Mouse (Mus musculus) heart, adult 2 months (tissue): Measurements from ENCODE around the gene Pde4d. TPM values are rescaled to one million over a fixed set of nuclear protein-coding genes. Genes with fewer than 3 reads are reported as not detected.
A peak's percentile ranks its signal among the peaks of the same experiment; 100 is the strongest.

Source experiments
- DNase-seq, 2 experiments: peaks; one replicate each; pipeline ENCODE4 v3.0.0; 2021
- H3K27ac ChIP-seq: fragments of 200-600 bp; 2 replicates; pipeline ENCODE4 v1.8.1; 2022
- H3K27me3 ChIP-seq: fragments of 200-500 bp; 2 replicates; pipeline ENCODE4 v1.6.1; 2012; ENCODE audit warnings: mild to moderate bottlenecking, low read length, inconsistent platforms, mixed read lengths; ENCODE audit not compliant: control insufficient read depth, insufficient read depth
- H3K36me3 ChIP-seq: fragments of 200-500 bp; 2 replicates; pipeline ENCODE4 v1.6.1; 2012; ENCODE audit warnings: low read length, inconsistent platforms; ENCODE audit not compliant: control insufficient read depth, insufficient read depth
- H3K4me1 ChIP-seq: fragments of 200-500 bp; 2 replicates; pipeline ENCODE4 v1.6.1; 2011; ENCODE audit warnings: low read length; ENCODE audit not compliant: control insufficient read depth, insufficient read depth
- H3K4me3 ChIP-seq: fragments of 200-600 bp; 2 replicates; pipeline ENCODE4 v1.8.1; 2022
- H3K79me2 ChIP-seq: fragments of 200-500 bp; replicated peaks from 2 replicates; pipeline ENCODE4 v1.6.1; 2012; ENCODE audit warnings: mild to moderate bottlenecking, inconsistent platforms, low read length, moderate library complexity, mixed read lengths; ENCODE audit not compliant: control insufficient read depth, insufficient read depth
- H3K9ac ChIP-seq: fragments of 200-500 bp; 2 replicates; pipeline ENCODE4 v1.6.1; 2012; ENCODE audit warnings: low read depth, mild to moderate bottlenecking, control low read depth, inconsistent platforms, low read length, mixed read lengths
- CTCF ChIP-seq: fragments of 200-600 bp; IDR thresholded peaks from 2 replicates; pipeline ENCODE4 v1.8.1; 2022; ENCODE audit warnings: antibody characterized with exemption, mild to moderate bottlenecking, moderate library complexity
- EP300 ChIP-seq: fragments of 200-500 bp; IDR thresholded peaks from 2 replicates; pipeline ENCODE4 v1.6.1; 2011; ENCODE audit warnings: low read depth, low read length, control low read depth; ENCODE audit not compliant: insufficient read depth
- POLR2A ChIP-seq: fragments of 200-500 bp; IDR thresholded peaks from 2 replicates; pipeline ENCODE4 v1.6.1; 2011; ENCODE audit warnings: mild to moderate bottlenecking, low read depth, low read length, control low read depth; ENCODE audit not compliant: insufficient read depth
- WGBS: fragments of 180-500 bp; shearing (Covaris S2); methylation state at CpG from one replicate; pipeline ENCODE4 v1.1.7; 2018; 5-methylcytosine and 5-hydroxymethylcytosine counted together
- intact Hi-C: fragments of 180-260 bp; cut with DNase I; formaldehyde crosslinking; loops from one replicate; pipeline ENCODE4 v1.15.1; 2025
- polyA plus RNA-seq: library from polyadenylated mRNA; depleted of rRNA; stranded (reverse); fragments of >200 nt; gene quantifications from 2 replicates; pipeline ENCODE4 v1.2.3, GENCODE M21; 2012
- total RNA-seq, 2 experiments: library from RNA; stranded (reverse); gene quantifications; 2 replicates each; pipeline ENCODE4 v1.2.3; 2021

The Pde4d gene
- total and polyA plus RNA-seq, 3 experiments: 11.5 to 40.1 (median 38.1) TPM

- H3K79me2 ChIP-seq: no peaks in the 10 kb centered on the region
- peak; percentile 48 for TF ChIP-seq CTCF
- TF ChIP-seq EP300: no peak
Observed at GRCm38 (mm10) chr13:109440881-109441280, 991.1 kb downstream of the Pde4d start.

GRCm38 (mm10) chr13:109441401-109441973 lies 991.7 kb downstream of the Pde4d start:
- no peaks in the 10 kb centered on the region for H3K27me3 ChIP-seq
- H3K4me3 ChIP-seq: peak overlapping the region; percentile 58
- peak overlapping the region; percentile 31; the same call in 1 of the 2 replicates for H3K9ac ChIP-seq
- H3K4me1 ChIP-seq: peaks cover 3% of the 10 kb centered on the region
- H3K27ac ChIP-seq: peak overlapping the region; percentile 64; the same call in 1 of the 2 replicates
- intact Hi-C loops: loop anchor here (5.0 kb wide), 1 partner anchor 199 kb away; no protein-coding TSS in a partner anchor
- H3K36me3 ChIP-seq: no peaks in the 10 kb centered on the region
- TF ChIP-seq EP300: no peak
- no peak for TF ChIP-seq POLR2A
- TF ChIP-seq CTCF: no peak
- peak; percentile 42 to 43 for DNase-seq
- WGBS: 15% methylated on average over 12 of the region's 12 CpGs
- H3K79me2 ChIP-seq: no peaks in the 10 kb centered on the region

More at GRCm38 (mm10) chr13:109440881-109441280, 991.1 kb downstream of the Pde4d start:
- intact Hi-C loops: loop anchor here (5.0 kb wide), 1 partner anchor 199 kb away; no protein-coding TSS in a partner anchor
- H3K27ac ChIP-seq: peak overlapping the region; percentile 64
- peak overlapping the region; percentile 47 for H3K9ac ChIP-seq
- under 1% methylated on average over 12 of the region's 12 CpGs for WGBS
- H3K4me1 ChIP-seq: peaks cover 3% of the 10 kb centered on the region
- no peaks in the 10 kb centered on the region for H3K36me3 ChIP-seq
- H3K27me3 ChIP-seq: no peaks in the 10 kb centered on the region
- peak; percentile 83 to 86 for DNase-seq
- peak overlapping the region; percentile 58 for H3K4me3 ChIP-seq

DNA sequence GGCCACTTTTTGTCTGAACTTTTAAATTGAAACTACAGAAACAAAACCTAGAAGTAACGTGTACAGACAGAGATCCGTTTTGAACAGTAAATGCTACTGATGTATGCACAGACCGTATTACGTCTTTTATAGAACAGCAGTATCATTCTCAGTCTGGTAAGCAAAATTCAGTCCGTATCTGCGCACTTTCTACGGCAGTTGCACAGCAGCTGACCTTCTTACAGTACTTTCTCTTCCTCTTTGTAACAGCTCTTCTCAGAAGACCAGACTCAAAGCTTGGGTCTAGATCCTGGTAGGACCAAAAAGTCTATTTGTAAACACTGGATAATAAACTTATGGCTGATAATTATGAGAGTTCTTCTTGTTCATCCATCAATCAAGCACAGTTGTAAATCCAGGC lies 996.4 kb downstream of the Pde4d start:
- Histone ChIP-seq H3K9ac (no peak overlapping the region), H3K4me3 (no peak overlapping the region), H3K36me3 (no peaks in the 10 kb centered on the region), H3K79me2 (no peaks in the 10 kb centered on the region), H3K27me3 (no peaks in the 10 kb centered on the region), H3K27ac (no peak overlapping the region), H3K4me1 (0 out of 2 replicates have a peak, but pooled peaks cover 1% of the 10 kb centered on the region)
- peak in 1 of 2 experiments; percentile 14 for DNase-seq
- intact Hi-C loops: no loop called here
- TF ChIP-seq POLR2A (no peak), EP300 (no peak), CTCF (no peak)
- WGBS: 88% methylated on average over 7 of the region's 7 CpGs

GRCm38 (mm10) chr13:109448121-109448520 lies 998.4 kb downstream of the Pde4d start:
- Histone ChIP-seq H3K4me1 (no peaks in the 10 kb centered on the region), H3K4me3 (no peak overlapping the region), H3K27ac (no peak overlapping the region), H3K27me3 (no peaks in the 10 kb centered on the region), H3K36me3 (no peaks in the 10 kb centered on the region), H3K79me2 (no peaks in the 10 kb centered on the region), H3K9ac (no peak overlapping the region)
- intact Hi-C loops: no loop called here
- 82% methylated on average over 5 of the region's 5 CpGs for WGBS
- DNase-seq: no peak
- TF ChIP-seq CTCF: no peak
- TF ChIP-seq POLR2A: no peak
- TF ChIP-seq EP300: no peak

DNA sequence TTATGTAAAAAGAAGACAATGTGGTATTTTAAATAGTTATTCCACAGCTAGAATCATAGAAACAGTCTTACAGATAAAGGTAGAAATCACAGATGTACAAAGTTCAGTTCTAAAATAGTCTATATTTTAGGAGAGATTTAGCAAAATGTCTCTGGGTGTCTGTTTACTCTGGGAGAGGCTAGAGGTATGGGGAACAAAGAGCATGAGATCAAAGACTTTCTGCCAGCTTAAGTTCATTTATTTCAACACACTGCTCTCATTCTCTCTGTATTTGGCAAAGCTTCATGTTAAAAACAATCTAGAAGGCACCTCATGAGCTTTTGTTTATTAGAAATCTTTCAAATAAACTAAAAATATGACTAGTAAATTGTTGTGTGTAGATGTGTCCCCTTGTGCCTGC lies 1024.6 kb downstream of the Pde4d start:
- TF ChIP-seq EP300: no peak
- TF ChIP-seq POLR2A: no peak
- TF ChIP-seq CTCF: no peak
- Histone ChIP-seq H3K9ac (no peak overlapping the region), H3K27ac (no peak overlapping the region), H3K79me2 (no peaks in the 10 kb centered on the region), H3K4me1 (no peaks in the 10 kb centered on the region), H3K36me3 (no peaks in the 10 kb centered on the region), H3K4me3 (no peak overlapping the region), H3K27me3 (no peaks in the 10 kb centered on the region)
- no peak for DNase-seq
- intact Hi-C loops: no loop called here

DNA sequence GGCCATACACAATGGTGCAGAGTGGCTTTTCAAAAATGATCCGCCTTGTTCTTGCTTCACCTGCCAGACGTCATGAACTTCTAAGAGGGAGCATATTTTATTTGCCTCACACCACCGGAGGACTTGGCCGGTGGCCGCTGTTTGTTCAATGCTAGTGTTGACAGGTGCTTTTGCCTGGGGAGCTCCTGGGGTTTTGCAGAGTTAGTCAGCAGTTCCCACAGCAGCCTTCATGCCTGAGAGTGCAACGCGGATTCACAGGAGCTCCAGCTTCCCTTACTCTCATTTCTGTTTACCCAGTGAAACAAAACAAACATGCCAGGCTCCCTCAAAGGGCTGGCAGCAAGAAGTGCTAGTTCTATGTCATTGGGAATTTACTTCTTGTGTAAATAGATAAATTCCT lies 1031.7 kb downstream of the Pde4d start:
- H3K9ac ChIP-seq: no peak overlapping the region
- intact Hi-C loops: no loop called here
- H3K36me3 ChIP-seq: no peaks in the 10 kb centered on the region
- no peak overlapping the region for H3K27ac ChIP-seq
- peak; percentile 24 to 43 for DNase-seq
- TF ChIP-seq EP300 (no peak), CTCF (no peak), POLR2A (no peak)
- no peaks in the 10 kb centered on the region for H3K79me2 ChIP-seq
- H3K27me3 ChIP-seq: no peaks in the 10 kb centered on the region
- no peaks in the 10 kb centered on the region for H3K4me1 ChIP-seq
- 35% methylated on average over 7 of the region's 7 CpGs for WGBS
- H3K4me3 ChIP-seq: no peak overlapping the region
